Mouse (Mus musculus) liver, embryonic 16.5 days (tissue): ENCODE measurements around the gene B430306N03Rik. TPM values are rescaled to one million over a fixed set of nuclear protein-coding genes. Genes with fewer than 3 reads are reported as not detected.

Source experiments
- ATAC-seq: fragments of 200-750 bp; cut with Nextera tagmentation; 2 replicates; pipeline ENCODE4 v1.8.0; 2017; ENCODE audit warnings: low read depth, mild to moderate bottlenecking, moderate number of reproducible peaks, moderate library complexity
- H3K27ac ChIP-seq: fragments of 300-500 bp; sonication (generic); 2 replicates; pipeline ENCODE4 v1.5.1; 2014; ENCODE audit warnings: mild to moderate bottlenecking, low read length
- H3K27me3 ChIP-seq: fragments of 300-500 bp; sonication (generic); 2 replicates; pipeline ENCODE4 v1.6.1; 2014; ENCODE audit warnings: low read depth, low read length, mixed read lengths; ENCODE audit not compliant: control insufficient read depth, insufficient read depth
- H3K36me3 ChIP-seq: fragments of 300-500 bp; sonication (generic); 2 replicates; pipeline ENCODE4 v1.6.1; 2014; ENCODE audit warnings: mild to moderate bottlenecking; ENCODE audit not compliant: control insufficient read depth, insufficient read depth
- H3K4me1 ChIP-seq: fragments of 300-500 bp; sonication (generic); 2 replicates; pipeline ENCODE4 v1.6.1; 2014; ENCODE audit warnings: low read depth, low read length, mixed read lengths; ENCODE audit not compliant: control insufficient read depth
- H3K4me2 ChIP-seq: fragments of 300-500 bp; sonication (generic); 2 replicates; pipeline ENCODE4 v1.6.1; 2014; ENCODE audit warnings: low read depth, low read length, mixed read lengths
- H3K4me3 ChIP-seq: fragments of 300-500 bp; sonication (generic); 2 replicates; pipeline ENCODE4 v1.5.1; 2014; ENCODE audit warnings: low read depth, mild to moderate bottlenecking, low read length
- H3K9ac ChIP-seq: fragments of 300-500 bp; sonication (generic); 2 replicates; pipeline ENCODE4 v1.6.1; 2014; ENCODE audit warnings: low read depth, low read length
- H3K9me3 ChIP-seq: fragments of 300-500 bp; sonication (generic); replicated peaks from 2 replicates; pipeline ENCODE4 v1.6.1; 2016; ENCODE audit warnings: low read length; ENCODE audit not compliant: control insufficient read depth
- WGBS: fragments of 180-500 bp; shearing (Covaris S2); extraction: QIAGEN DNeasy Blood & Tissue Kit; methylation state at CpG from one replicate; pipeline ENCODE4 v1.1.7; 2014; ENCODE audit not compliant: insufficient replicate concordance; 5-methylcytosine and 5-hydroxymethylcytosine counted together
- polyA plus RNA-seq: library from polyadenylated mRNA; unstranded; fragments of >200 nt; fragmentation: Nextera tagmentation; extraction: Ambion mirVana; gene quantifications from 2 replicates; pipeline ENCODE4 v1.2.1, GENCODE M21; 2015

B430306N03Rik gene
- polyA plus RNA-seq, 1 experiment from 2014 or later = 4.1 TPM

DNA sequence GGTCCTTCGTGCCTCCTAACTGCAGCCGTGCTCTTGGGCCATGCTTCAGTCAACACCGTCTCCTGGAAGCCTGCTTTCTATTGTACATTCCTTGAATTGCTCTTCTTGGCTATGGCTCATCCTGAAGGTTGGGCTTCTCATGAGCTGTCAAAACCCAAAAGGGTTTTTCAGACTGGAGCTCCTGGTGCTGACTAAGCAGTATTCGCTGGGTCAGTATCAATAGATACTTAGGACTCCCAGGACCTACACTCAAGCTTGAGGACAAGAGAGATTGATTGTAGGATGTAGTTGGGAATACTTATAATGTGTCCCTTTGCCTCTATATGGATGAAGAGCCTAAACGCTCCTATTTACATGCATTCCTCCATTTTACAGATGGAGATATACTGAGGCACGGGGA lies 9.2 kb downstream of the B430306N03Rik start:
- no peak overlapping the region for H3K27ac ChIP-seq
- H3K27me3 ChIP-seq = no peaks in the 10 kb centered on the region
- no peak overlapping the region for H3K9ac ChIP-seq
- no peak for ATAC-seq
- no peaks in the 10 kb centered on the region for H3K9me3 ChIP-seq
- WGBS = 79% methylated on average over 6 of the region's 6 CpGs
- H3K4me2 ChIP-seq = no peak overlapping the region
- H3K36me3 ChIP-seq = no peaks in the 10 kb centered on the region
- peaks cover 10% of the 10 kb centered on the region for H3K4me1 ChIP-seq
- no peak overlapping the region for H3K4me3 ChIP-seq

DNA sequence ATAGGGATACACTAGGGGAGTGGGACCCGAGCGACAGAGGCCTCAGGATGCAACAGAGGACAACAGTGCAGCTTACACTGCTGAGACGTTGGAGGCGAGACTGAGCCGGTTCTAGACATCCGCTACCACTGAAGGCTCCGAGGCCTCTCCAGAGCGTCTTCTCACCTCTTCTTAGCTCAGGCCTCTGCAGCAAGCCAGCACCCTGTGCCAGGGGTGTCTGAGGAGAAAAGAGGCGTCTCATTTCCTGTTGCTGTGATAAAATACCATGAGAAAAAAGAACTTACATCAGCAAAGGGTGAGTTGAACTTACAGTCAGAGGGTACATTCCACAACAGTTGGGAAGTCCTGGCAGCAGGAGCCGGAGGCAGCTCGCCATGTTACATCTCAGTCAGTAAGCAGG lies 9.7 kb downstream of the B430306N03Rik start:
- no peak for ATAC-seq
- WGBS = 58% methylated on average over 11 of the region's 11 CpGs
- no peaks in the 10 kb centered on the region for H3K36me3 ChIP-seq

DNA sequence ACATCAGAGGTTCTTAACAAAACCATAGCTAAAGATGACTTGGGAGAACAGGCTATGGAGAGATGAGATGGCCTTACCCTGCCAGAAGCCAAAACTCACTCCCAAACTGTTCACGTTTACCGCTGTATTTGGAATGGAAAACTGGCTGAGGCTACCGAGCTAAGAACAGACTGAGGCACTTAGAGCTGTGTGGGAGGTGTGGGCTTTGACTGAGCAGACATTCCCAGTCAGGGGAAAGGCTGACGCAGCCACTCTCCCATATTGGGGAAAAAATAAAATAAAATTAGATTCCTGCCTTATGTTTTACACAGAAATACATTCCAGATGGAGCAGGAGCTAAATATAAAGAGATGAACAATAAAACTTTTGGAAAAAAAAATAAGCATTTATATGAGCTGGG lies 10.7 kb downstream of the B430306N03Rik start:
- no peaks in the 10 kb centered on the region for H3K36me3 ChIP-seq
- WGBS = 72% methylated on average over 4 of the region's 4 CpGs
- H3K9me3 ChIP-seq = no peaks in the 10 kb centered on the region
- H3K4me3 ChIP-seq = no peak overlapping the region
- H3K9ac ChIP-seq = no peak overlapping the region
- H3K27me3 ChIP-seq = no peaks in the 10 kb centered on the region
- no peak overlapping the region for H3K27ac ChIP-seq
- no peak for ATAC-seq
- no peak overlapping the region for H3K4me2 ChIP-seq
- peaks cover 3% of the 10 kb centered on the region; the same call in 1 of the 2 replicates for H3K4me1 ChIP-seq

More for the DNA sequence above, 9.7 kb downstream of the B430306N03Rik start:
- Histone ChIP-seq H3K9me3 (no peaks in the 10 kb centered on the region), H3K4me3 (no peak overlapping the region), H3K27me3 (no peaks in the 10 kb centered on the region), H3K4me1 (peaks cover 10% of the 10 kb centered on the region), H3K9ac (no peak overlapping the region), H3K27ac (no peak overlapping the region), H3K4me2 (no peak overlapping the region)

DNA sequence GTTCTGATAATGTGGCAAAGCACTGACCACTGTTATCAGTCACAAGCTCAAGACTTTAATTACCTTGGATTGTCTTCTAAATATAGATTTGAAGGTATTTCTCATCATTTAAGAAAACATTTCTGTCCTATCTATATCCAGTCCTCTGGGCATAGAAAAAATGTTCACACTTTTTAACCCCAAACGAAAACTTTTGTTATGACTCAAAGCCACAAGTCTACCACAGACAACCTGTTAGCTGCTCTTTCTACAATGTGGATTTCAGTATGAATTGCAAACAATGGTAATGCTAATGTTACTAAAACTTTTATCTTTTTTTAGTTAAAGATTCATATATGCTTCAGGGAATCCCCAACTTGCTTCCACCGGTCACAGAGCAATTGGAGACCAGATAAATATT lies 16.6 kb downstream of the B430306N03Rik start:
- H3K4me1 ChIP-seq = no peaks in the 10 kb centered on the region
- H3K27ac ChIP-seq = no peak overlapping the region
- ATAC-seq = no peak
- no peaks in the 10 kb centered on the region for H3K36me3 ChIP-seq
- H3K9me3 ChIP-seq = no peaks in the 10 kb centered on the region
- H3K27me3 ChIP-seq = no peaks in the 10 kb centered on the region
- H3K4me3 ChIP-seq = no peak overlapping the region
- 68% methylated on average over 2 of the region's 2 CpGs for WGBS
- no peak overlapping the region for H3K4me2 ChIP-seq
- no peak overlapping the region for H3K9ac ChIP-seq

DNA sequence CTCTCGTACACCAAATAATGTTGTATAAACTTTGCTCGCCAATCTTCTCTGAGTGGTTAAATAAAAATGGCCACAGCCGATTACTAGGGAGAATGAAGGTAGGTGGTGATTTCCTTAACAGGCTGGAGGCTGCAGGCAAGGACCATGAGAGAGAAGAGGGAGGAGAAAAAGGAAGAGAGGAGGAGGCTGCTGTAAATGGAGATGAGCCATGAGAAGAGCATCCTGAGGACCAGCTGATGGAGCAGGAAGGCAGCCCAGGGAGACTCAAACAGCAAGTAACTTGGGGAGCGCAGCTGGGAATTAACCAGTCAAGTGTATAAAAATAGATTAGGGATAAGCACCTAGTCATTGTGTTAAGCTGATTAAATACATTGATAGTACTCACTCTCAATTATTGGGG lies 18.2 kb downstream of the B430306N03Rik start:
- 76% methylated on average over 4 of the region's 4 CpGs for WGBS
- Histone ChIP-seq H3K9ac (no peak overlapping the region), H3K27me3 (no peaks in the 10 kb centered on the region), H3K4me1 (no peaks in the 10 kb centered on the region), H3K9me3 (no peaks in the 10 kb centered on the region), H3K4me2 (no peak overlapping the region), H3K36me3 (no peaks in the 10 kb centered on the region), H3K4me3 (no peak overlapping the region), H3K27ac (no peak overlapping the region)
- no peak for ATAC-seq

DNA sequence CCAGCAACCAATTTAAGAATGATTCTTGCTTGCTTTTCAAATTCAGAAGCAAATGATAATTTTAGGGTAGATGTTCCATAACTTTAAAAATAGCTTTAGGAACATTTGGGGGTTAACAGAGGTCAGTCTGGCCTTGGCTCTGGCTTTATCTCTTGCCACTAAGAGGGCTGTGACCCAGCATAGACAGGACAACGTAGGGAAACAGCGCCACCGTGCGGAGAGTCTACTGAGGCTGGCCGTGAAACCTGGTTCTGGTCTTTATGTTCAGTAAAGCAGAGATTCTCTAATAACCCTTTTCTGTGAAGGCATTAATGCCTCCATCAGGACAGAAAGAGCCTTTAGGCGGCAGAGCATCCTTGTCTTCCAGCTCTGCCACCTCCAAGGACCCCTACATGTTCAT lies 20.9 kb downstream of the B430306N03Rik start:
- under 1% methylated on average over 6 of the region's 6 CpGs for WGBS
- no peak overlapping the region for H3K9ac ChIP-seq
- no peaks in the 10 kb centered on the region for H3K36me3 ChIP-seq
- no peak overlapping the region for H3K4me2 ChIP-seq
- H3K27me3 ChIP-seq = no peaks in the 10 kb centered on the region
- no peak overlapping the region for H3K4me3 ChIP-seq
- ATAC-seq = peak; percentile 66
- no peaks in the 10 kb centered on the region for H3K9me3 ChIP-seq
- no peak overlapping the region for H3K27ac ChIP-seq
- H3K4me1 ChIP-seq = no peaks in the 10 kb centered on the region

DNA sequence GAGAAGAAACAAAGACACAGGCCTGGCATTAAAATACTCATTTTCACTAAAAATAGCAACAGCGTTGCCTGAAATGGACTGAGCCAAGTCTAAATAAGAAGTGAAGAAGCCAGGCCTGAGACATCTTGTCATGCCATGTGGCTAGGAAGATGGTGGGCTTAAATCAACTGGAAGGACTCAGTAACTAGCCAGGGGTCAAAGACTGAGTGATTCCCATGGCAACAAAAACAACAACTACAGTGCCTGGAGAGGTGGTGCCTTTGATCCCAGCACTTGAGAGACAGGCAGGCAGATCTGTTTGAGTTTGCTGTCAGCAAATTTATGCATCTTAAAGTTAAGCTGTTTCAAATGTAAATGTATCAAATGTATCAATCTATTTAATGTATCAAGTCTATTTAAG lies 24.3 kb downstream of the B430306N03Rik start:
- Histone ChIP-seq H3K9me3 (no peaks in the 10 kb centered on the region), H3K27ac (no peak overlapping the region), H3K36me3 (no peaks in the 10 kb centered on the region), H3K27me3 (no peaks in the 10 kb centered on the region), H3K9ac (no peak overlapping the region), H3K4me1 (peaks cover 2% of the 10 kb centered on the region; the same call in 1 of the 2 replicates), H3K4me3 (no peak overlapping the region), H3K4me2 (no peak overlapping the region)
- ATAC-seq = no peak
- 84% methylated on average over 1 of the region's 1 CpGs for WGBS

DNA sequence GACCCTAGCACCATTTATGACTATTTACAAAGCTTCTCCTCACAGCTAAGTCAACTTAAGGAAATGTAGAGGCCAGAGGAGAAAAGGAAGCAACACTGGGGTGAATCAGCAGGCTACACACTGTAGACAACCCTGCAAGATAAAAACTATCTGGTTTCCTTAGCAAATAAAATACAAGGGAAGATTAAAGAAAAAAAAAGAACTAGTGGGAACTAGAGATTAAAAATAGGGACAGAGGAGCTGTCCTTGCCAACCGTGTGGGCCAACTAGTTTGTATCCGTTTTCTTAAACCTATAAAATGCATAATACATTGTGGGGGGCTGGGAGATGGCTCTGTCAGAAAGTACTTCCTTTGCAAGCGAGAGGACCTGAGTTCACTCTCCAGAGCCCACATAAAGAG lies 26.0 kb downstream of the B430306N03Rik start:
- H3K27me3 ChIP-seq = no peaks in the 10 kb centered on the region
- H3K4me2 ChIP-seq = no peak overlapping the region
- no peaks in the 10 kb centered on the region for H3K9me3 ChIP-seq
- WGBS = 13% methylated on average over 3 of the region's 3 CpGs
- no peak overlapping the region for H3K27ac ChIP-seq
- H3K36me3 ChIP-seq = no peaks in the 10 kb centered on the region
- no peak overlapping the region for H3K4me3 ChIP-seq
- peak; percentile 41; the same call in 1 of the 2 replicates for ATAC-seq
- no peak overlapping the region for H3K9ac ChIP-seq
- H3K4me1 ChIP-seq = peaks cover 2% of the 10 kb centered on the region; the same call in 1 of the 2 replicates

DNA sequence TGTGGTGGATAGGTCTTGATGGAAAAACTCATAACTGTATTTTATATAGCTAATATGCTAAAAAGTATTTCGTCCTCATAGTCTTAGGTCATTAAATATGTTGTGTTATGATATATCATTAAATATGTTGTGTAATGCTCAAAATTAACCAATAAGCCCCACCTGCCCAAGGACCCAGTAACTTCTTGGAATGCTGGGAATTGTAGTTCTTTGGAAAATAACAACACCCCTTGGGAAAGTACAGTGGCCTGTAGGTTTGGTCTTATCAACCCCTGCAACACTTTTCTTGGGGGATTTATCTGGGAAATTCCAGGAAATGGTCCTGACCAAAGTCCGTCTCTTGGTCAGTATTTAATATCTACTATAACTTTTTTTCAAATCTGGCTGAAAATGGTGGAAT lies 27.1 kb downstream of the B430306N03Rik start:
- H3K9me3 ChIP-seq = no peaks in the 10 kb centered on the region
- H3K27me3 ChIP-seq = no peaks in the 10 kb centered on the region
- 50% methylated on average over 2 of the region's 2 CpGs for WGBS
- H3K4me1 ChIP-seq = peaks cover 2% of the 10 kb centered on the region; the same call in 1 of the 2 replicates
- H3K9ac ChIP-seq = no peak overlapping the region
- no peak overlapping the region for H3K27ac ChIP-seq
- H3K4me3 ChIP-seq = no peak overlapping the region
- no peaks in the 10 kb centered on the region for H3K36me3 ChIP-seq
- ATAC-seq = no peak
- no peak overlapping the region for H3K4me2 ChIP-seq
